Mouse (Mus musculus) forebrain, embryonic 10.5 days (tissue): ENCODE data around the gene Pvr. TPM values are rescaled to one million over a fixed set of nuclear protein-coding genes. Genes with fewer than 3 reads are reported as not detected.

Experiments used
- DNase-seq: peaks from one replicate; pipeline ENCODE4 v3.0.0-alpha.2; 2017; ENCODE audit warnings: low spot score; ENCODE audit errors: extremely low spot score
- H3K27ac ChIP-seq: fragments of 300-500 bp; sonication (generic); 2 replicates; pipeline ENCODE4 v1.5.1; 2016; ENCODE audit warnings: mild to moderate bottlenecking
- H3K27me3 ChIP-seq: fragments of 300-500 bp; sonication (generic); 2 replicates; pipeline ENCODE4 v1.6.1; 2016; ENCODE audit warnings: mild to moderate bottlenecking; ENCODE audit not compliant: poor library complexity, severe bottlenecking
- H3K36me3 ChIP-seq: fragments of 300-500 bp; sonication (generic); replicated peaks from 2 replicates; pipeline ENCODE4 v1.6.1; 2016; ENCODE audit warnings: mild to moderate bottlenecking, moderate library complexity
- H3K4me1 ChIP-seq: fragments of 300-500 bp; sonication (generic); 2 replicates; pipeline ENCODE4 v1.6.1; 2016
- H3K4me3 ChIP-seq: fragments of 300-500 bp; sonication (generic); 2 replicates; pipeline ENCODE4 v1.5.1; 2016; ENCODE audit warnings: mild to moderate bottlenecking, moderate library complexity
- H3K9me3 ChIP-seq: fragments of 300-500 bp; sonication (generic); 2 replicates; pipeline ENCODE4 v1.6.1; 2016; ENCODE audit warnings: mild to moderate bottlenecking, moderate library complexity
- WGBS: fragments of 180-500 bp; shearing (Covaris S2); methylation state at CpG from one replicate; pipeline ENCODE4 v1.1.7; 2016; 5-methylcytosine and 5-hydroxymethylcytosine counted together
- polyA plus RNA-seq: library from polyadenylated mRNA; unstranded; fragments of >200 nt; fragmentation: Nextera tagmentation; extraction: Ambion mirVana; gene quantifications from 2 replicates; pipeline ENCODE4 v1.2.1, GENCODE M21; 2016

Gene Pvr
- polyA plus RNA-seq, 1 experiment from 2014 or later: 4.8 TPM

DNA sequence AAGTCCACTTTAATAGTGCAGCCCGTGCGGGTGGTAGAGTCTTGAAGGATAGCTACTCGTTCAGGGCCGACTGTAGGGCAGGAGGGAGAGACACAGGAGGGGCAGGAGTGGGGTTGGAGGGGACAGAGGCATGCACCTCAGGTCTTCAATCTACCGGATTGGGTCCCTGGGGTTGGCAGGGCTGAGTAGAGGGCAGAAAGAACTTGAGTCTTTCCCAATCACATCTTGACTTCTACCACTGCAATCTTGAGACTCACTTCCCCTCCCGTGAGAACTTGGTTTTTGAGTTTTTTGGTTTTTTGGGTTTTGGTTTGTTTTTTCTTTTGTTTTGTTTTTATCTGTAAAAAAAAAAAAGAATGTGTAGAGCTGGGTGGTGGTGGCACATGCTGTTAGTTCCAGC lies 64.7 kb downstream of the Pvr start:
- DNase-seq: no peak
- H3K4me3 ChIP-seq: no peak overlapping the region

GRCm38 (mm10) chr7:19855663-19856062 lies 65.3 kb downstream of the Pvr start:
- peaks cover 35% of the 10 kb centered on the region for H3K27me3 ChIP-seq

More for the DNA sequence above, 64.7 kb downstream of the Pvr start:
- H3K36me3 ChIP-seq: no peaks in the 10 kb centered on the region
- WGBS: 85% methylated on average over 6 of the region's 6 CpGs
- peaks cover 29% of the 10 kb centered on the region for H3K27me3 ChIP-seq
- H3K9me3 ChIP-seq: peaks cover 15% of the 10 kb centered on the region; the same call in 1 of the 2 replicates
- H3K27ac ChIP-seq: no peak overlapping the region
- peaks cover 7% of the 10 kb centered on the region for H3K4me1 ChIP-seq

More at GRCm38 (mm10) chr7:19855663-19856062, 65.3 kb downstream of the Pvr start:
- Histone ChIP-seq H3K4me1 (peaks cover 7% of the 10 kb centered on the region), H3K4me3 (no peak overlapping the region), H3K27ac (no peak overlapping the region), H3K36me3 (no peaks in the 10 kb centered on the region), H3K9me3 (peaks cover 10% of the 10 kb centered on the region; the same call in 1 of the 2 replicates)
- 85% methylated on average over 5 of the region's 5 CpGs for WGBS
- no peak for DNase-seq

Other genes with a start within 250 kb of the Pvr start
- 0.39 TPM in 1 of 2 replicates, not detected in the other for gene Apoc2, start 243.2 kb downstream of the Pvr start, polyA plus RNA-seq
- not detected in 2 replicates for gene Gm44805, start 239.7 kb downstream of the Pvr start, polyA plus RNA-seq
- not detected in 2 replicates for gene Apoc4, start 239.7 kb downstream of the Pvr start, polyA plus RNA-seq
- 2.3 TPM in 2 replicates for gene Apoc1, start 228.5 kb downstream of the Pvr start, polyA plus RNA-seq
- gene Apoe, start 222.0 kb downstream of the Pvr start, polyA plus RNA-seq: 140 and 154 TPM in 2 replicates
- gene Tomm40, start 205.7 kb downstream of the Pvr start, polyA plus RNA-seq: 187 and 205 TPM in 2 replicates
- gene Nectin2, start 170.7 kb downstream of the Pvr start, polyA plus RNA-seq: 84.2 and 97.3 TPM in 2 replicates
- gene Bcam, start 150.1 kb downstream of the Pvr start, polyA plus RNA-seq: 33.1 and 37.3 TPM in 2 replicates
- gene Cblc, start 124.4 kb downstream of the Pvr start, polyA plus RNA-seq: 0.53 and 1.2 TPM in 2 replicates
- 0.91 and 1.4 TPM in 2 replicates for gene Bcl3, start 98.4 kb downstream of the Pvr start, polyA plus RNA-seq
- gene Gm19345, start 69.2 kb downstream of the Pvr start, polyA plus RNA-seq: 0.26 TPM in 1 of 2 replicates, not detected in the other
- gene Ceacam16, start 59.9 kb downstream of the Pvr start, polyA plus RNA-seq: not detected in 2 replicates
- not detected in 2 replicates for gene Ceacam19, start 33.2 kb downstream of the Pvr start, polyA plus RNA-seq
- 0.11 TPM in 1 of 2 replicates, not detected in the other for gene Igsf23, start 29.6 kb upstream of the Pvr start, polyA plus RNA-seq
- not detected in 2 replicates for gene Ceacam20, start 44.3 kb upstream of the Pvr start, polyA plus RNA-seq
- not detected in 2 replicates for gene Nlrp9b, start 70.3 kb upstream of the Pvr start, polyA plus RNA-seq
- not detected in 2 replicates for gene Vmn1r91, start 178.5 kb upstream of the Pvr start, polyA plus RNA-seq
- gene Gm16442, start 201.4 kb upstream of the Pvr start, polyA plus RNA-seq: not detected in 2 replicates
- gene Vmn1r93, start 217.9 kb upstream of the Pvr start, polyA plus RNA-seq: not detected in 2 replicates
- not detected in 2 replicates for gene Vmn1r94, start 247.2 kb upstream of the Pvr start, polyA plus RNA-seq